Mouse (Mus musculus): ENCODE results near the gene Cd79b. TPM values are rescaled to one million over a fixed set of nuclear protein-coding genes. Genes with fewer than 3 reads are reported as not detected.
"Not testable (repeated sequence)": the region's sequence is repeated elsewhere in the genome, so short reads cannot be mapped to it uniquely, and the experiment has no call there.

Cd79b gene
- 1 to 10 TPM in 2 of 4 experiments, under 1 TPM in 2; 0.52 to 2.3 (median 1.0) TPM for total RNA-seq (2022)

GRCm38 (mm10) chr11:106314333-106314812 lies at the start of gene Cd79b:
Cd79b (minus strand) TSS chr11:106314762.
- DNase-seq (ENCODE audit: low spot score): no peak

- no peak for DNase-seq (ENCODE audit: low spot score)
These were observed 44.8 kb upstream of the Cd79b start for GRCm38 (mm10) chr11:106359350-106359749.

GRCm38 (mm10) chr11:106355382-106356128 lies 41.0 kb upstream of the Cd79b start:
- DNase-seq (ENCODE audit: low spot score): no peak

- no peak for DNase-seq (ENCODE audit: low spot score)
These were observed 39.6 kb upstream of the Cd79b start for GRCm38 (mm10) chr11:106354181-106354580.

- no peak for DNase-seq (ENCODE audit: low spot score)
These were observed 38.6 kb upstream of the Cd79b start, which contains the start of gene Scn4a for GRCm38 (mm10) chr11:106353188-106353587. Scn4a (minus strand) TSS chr11:106353288.

GRCm38 (mm10) chr11:106351941-106352340 lies 37.4 kb upstream of the Cd79b start:
- no peak for DNase-seq (ENCODE audit: low spot score)

- no peak for DNase-seq (ENCODE audit: low spot score)
These were observed 36.7 kb upstream of the Cd79b start for GRCm38 (mm10) chr11:106351253-106351652.

- DNase-seq (ENCODE audit: low spot score): no peak
These were observed 36.3 kb upstream of the Cd79b start for GRCm38 (mm10) chr11:106350853-106351252.

- DNase-seq (ENCODE audit: low spot score): no peak
These were observed 35.2 kb upstream of the Cd79b start for GRCm38 (mm10) chr11:106349772-106350171.

GRCm38 (mm10) chr11:106344910-106345309 lies 30.3 kb upstream of the Cd79b start:
- no peak for DNase-seq (ENCODE audit: low spot score)

GRCm38 (mm10) chr11:106340990-106341520 lies 26.5 kb upstream of the Cd79b start:
- no peak for DNase-seq (ENCODE audit: low spot score)

- DNase-seq (ENCODE audit: low spot score): not testable (repeated sequence)
These were observed 24.8 kb upstream of the Cd79b start for GRCm38 (mm10) chr11:106339323-106339722.

- no peak for DNase-seq (ENCODE audit: low spot score)
These were observed 24.3 kb upstream of the Cd79b start for GRCm38 (mm10) chr11:106338870-106339269.

GRCm38 (mm10) chr11:106338029-106338428 lies 23.5 kb upstream of the Cd79b start:
- no peak for DNase-seq (ENCODE audit: low spot score)

GRCm38 (mm10) chr11:106334066-106334465 lies 19.5 kb upstream of the Cd79b start:
- no peak for DNase-seq (ENCODE audit: low spot score)

- no peak for DNase-seq (ENCODE audit: low spot score)
These were observed 17.9 kb upstream of the Cd79b start for GRCm38 (mm10) chr11:106332458-106332857.

GRCm38 (mm10) chr11:106329682-106330081 lies 15.1 kb upstream of the Cd79b start:
- no peak for DNase-seq (ENCODE audit: low spot score)

GRCm38 (mm10) chr11:106329128-106329527 lies 14.6 kb upstream of the Cd79b start:
- DNase-seq (ENCODE audit: low spot score): no peak

- DNase-seq (ENCODE audit: low spot score): no peak
These were observed 14.0 kb upstream of the Cd79b start for GRCm38 (mm10) chr11:106328521-106328920.

- DNase-seq (ENCODE audit: low spot score): no peak
These were observed 11.9 kb upstream of the Cd79b start for GRCm38 (mm10) chr11:106326475-106326874.

GRCm38 (mm10) chr11:106325566-106326206 lies 11.1 kb upstream of the Cd79b start:
- peak; percentile 42 for DNase-seq (ENCODE audit: low spot score)

- DNase-seq (ENCODE audit: low spot score): no peak
These were observed 10.3 kb upstream of the Cd79b start for GRCm38 (mm10) chr11:106324858-106325257.

Data from heart, adult 8-10 months (tissue).